In the genomic region with DNA sequence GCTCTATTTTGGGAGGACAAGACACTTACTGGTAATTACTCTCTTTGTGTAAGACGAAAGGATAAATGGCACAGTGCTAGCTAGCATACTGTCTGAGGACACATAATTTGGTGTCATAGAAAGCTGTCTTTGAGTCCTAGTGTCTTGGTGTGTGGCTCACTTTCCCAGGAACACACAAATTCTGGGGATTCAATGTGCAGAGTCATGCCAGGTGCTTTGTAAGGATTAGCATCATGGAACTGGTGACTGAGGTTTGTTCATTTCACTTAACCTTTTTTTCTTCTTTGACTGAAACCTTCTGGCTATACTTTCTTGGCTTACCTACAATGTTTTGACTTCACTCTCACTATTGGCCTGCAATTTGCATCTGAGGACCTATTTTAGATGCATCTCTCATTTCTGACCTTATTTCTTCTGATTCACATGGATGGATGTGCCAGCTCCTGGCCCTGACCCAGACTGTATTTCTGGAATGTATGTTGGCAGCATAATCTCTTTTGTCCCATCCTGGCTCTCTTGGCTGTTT, we compare ENCODE assay signal across 20 mouse cellular contexts.
A peak's percentile ranks its signal among the peaks of the same experiment; 100 is the strongest.
DNase-seq lines count a peak whose midpoint lies in the region; ATAC-seq and TF ChIP-seq lines count a peak whose summit lies in the region.
"Had no signal": no experiment of that assay in that cellular context is flagged by ENCODE, and none has a peak within 500 bp of the region (broad histone marks: within the 10 kb centered on the region; RNA-seq: fewer than 3 reads in every experiment).

No protein-coding gene starts in this region.

- no peaks in the 10 kb centered on the region for H3K9me3 ChIP-seq in hindbrain, postnatal 0 days (ENCODE audit: low read length)
- no peaks in the 10 kb centered on the region for H3K9me3 ChIP-seq in hindbrain, embryonic 14.5 days (ENCODE audit: control insufficient read depth, low read length)
- no peaks in the 10 kb centered on the region for H3K9me3 ChIP-seq in forebrain, embryonic 16.5 days (ENCODE audit: control insufficient read depth, low read length)
- H3K9me3 ChIP-seq: G1E; heart, embryonic 13.5 days; limb, embryonic 12.5 days had no signal

- no peak for ATAC-seq in hindbrain, postnatal 0 days
- ATAC-seq in hindbrain, embryonic 14.5 days (ENCODE audit: low FRiP score): no peak
- peak; percentile 91 for ATAC-seq in cerebellum, adult (ENCODE audit: insufficient number of reproducible peaks, low FRiP score, low TSS enrichment)
- peak; percentile 87 for ATAC-seq in forebrain, embryonic 16.5 days
- ATAC-seq: lung, postnatal 0 days had no signal

- no peaks in the 10 kb centered on the region for H3K27me3 ChIP-seq in hindbrain, postnatal 0 days (ENCODE audit: insufficient read depth, low read length)
- no peaks in the 10 kb centered on the region for H3K27me3 ChIP-seq in hindbrain, embryonic 14.5 days (ENCODE audit: control insufficient read depth, insufficient read depth, low read length)
- no peaks in the 10 kb centered on the region for H3K27me3 ChIP-seq in forebrain, embryonic 16.5 days (replicated peaks; ENCODE audit: control insufficient read depth, insufficient read depth, low read length)
- H3K27me3 ChIP-seq: heart, embryonic 13.5 days; limb, embryonic 12.5 days had no signal

- WGBS in hindbrain, postnatal 0 days: 33% methylated on average over 1 of the region's 1 CpGs
- WGBS in hindbrain, embryonic 14.5 days: 53% methylated on average over 1 of the region's 1 CpGs
- 9% methylated on average over 1 of the region's 1 CpGs for WGBS in forebrain, embryonic 16.5 days

- H3K4me2 ChIP-seq in hindbrain, postnatal 0 days (ENCODE audit: low read depth, low read length): no peak overlapping the region
- no peak overlapping the region for H3K4me2 ChIP-seq in hindbrain, embryonic 14.5 days (replicated peaks)
- no peak overlapping the region for H3K4me2 ChIP-seq in forebrain, embryonic 16.5 days (ENCODE audit: low read length)
- H3K4me2 ChIP-seq: heart, embryonic 13.5 days; limb, embryonic 12.5 days had no signal

- no peaks in the 10 kb centered on the region for H3K36me3 ChIP-seq in hindbrain, postnatal 0 days (ENCODE audit: insufficient read depth, low read length)
- H3K36me3 ChIP-seq in hindbrain, embryonic 14.5 days (replicated peaks; ENCODE audit: control insufficient read depth, insufficient read depth): no peaks in the 10 kb centered on the region
- no peaks in the 10 kb centered on the region for H3K36me3 ChIP-seq in forebrain, embryonic 16.5 days (ENCODE audit: control insufficient read depth, insufficient read depth)
- H3K36me3 ChIP-seq: G1E; heart, embryonic 13.5 days; limb, embryonic 12.5 days had no signal

- H3K4me1 ChIP-seq in hindbrain, postnatal 0 days (ENCODE audit: insufficient read depth, low read length): no peaks in the 10 kb centered on the region
- H3K4me1 ChIP-seq in hindbrain, embryonic 14.5 days (replicated peaks; ENCODE audit: control insufficient read depth, insufficient read depth, low read length): no peaks in the 10 kb centered on the region
- H3K4me1 ChIP-seq in forebrain, embryonic 16.5 days (replicated peaks; ENCODE audit: control insufficient read depth, insufficient read depth, low read length): 0 out of 2 replicates have a peak, but pooled peaks cover 2% of the 10 kb centered on the region
- H3K4me1 ChIP-seq: heart, embryonic 13.5 days; limb, embryonic 12.5 days had no signal

- TF ChIP-seq CTCF in hindbrain, postnatal 0 days (IDR thresholded peaks at IDR 0.05; ENCODE audit: low read depth): no peak

- DNase-seq in hindbrain, postnatal 0 days (ENCODE audit: low spot score): peak; percentile 40
- no peak for DNase-seq in hindbrain, embryonic 14.5 days (ENCODE audit: low spot score)
- DNase-seq in cerebellum, adult 8-10 months: peak; percentile 58
- DNase-seq in thymus, postnatal 4 days: no peak
- DNase-seq in urinary bladder, postnatal 14 days (ENCODE audit: low spot score): no peak
- DNase-seq: gastrocnemius, adult 2 months; heart, adult 11 months; heart, postnatal 36 days; kidney, adult 2 months; kidney, postnatal 14 days; midbrain, embryonic 14.5 days; retina, postnatal 1 day had no signal

- no peak overlapping the region for H3K4me3 ChIP-seq in hindbrain, postnatal 0 days (ENCODE audit: low read length)
- no peak overlapping the region for H3K4me3 ChIP-seq in hindbrain, embryonic 14.5 days (replicated peaks; ENCODE audit: low read length)
- H3K4me3 ChIP-seq in forebrain, embryonic 16.5 days (replicated peaks; ENCODE audit: low read length): no peak overlapping the region
- H3K4me3 ChIP-seq: gastrocnemius, adult 2 months; heart, embryonic 13.5 days; left cerebral cortex, adult 2 months; limb, embryonic 12.5 days had no signal

- no peak overlapping the region for H3K27ac ChIP-seq in hindbrain, postnatal 0 days
- H3K27ac ChIP-seq in hindbrain, embryonic 14.5 days: no peak overlapping the region
- no peak overlapping the region; the same call in 1 of the 2 replicates for H3K27ac ChIP-seq in forebrain, embryonic 16.5 days (ENCODE audit: low read length)
- H3K27ac ChIP-seq: gastrocnemius, adult 2 months; heart, embryonic 13.5 days; left cerebral cortex, adult 2 months; limb, embryonic 12.5 days; liver, embryonic 14.5 days had no signal

- no peak overlapping the region for H3K9ac ChIP-seq in hindbrain, postnatal 0 days (replicated peaks; ENCODE audit: low read length)
- H3K9ac ChIP-seq in hindbrain, embryonic 14.5 days: no peak overlapping the region
- H3K9ac ChIP-seq in forebrain, embryonic 16.5 days (replicated peaks; ENCODE audit: low read depth, low read length): no peak overlapping the region
- H3K9ac ChIP-seq: heart, embryonic 13.5 days; limb, embryonic 12.5 days; liver, embryonic 14.5 days had no signal

Comparison
In these comparisons a context has a peak if more than half of its experiments do, and no peak if none do; other contexts are left out.
1. DNase-seq: peak in hindbrain, postnatal 0 days (single experiment) and cerebellum, adult 8-10 months (single experiment); none in hindbrain, embryonic 14.5 days (single experiment), thymus, postnatal 4 days (single experiment) and urinary bladder, postnatal 14 days (single experiment).
2. ATAC-seq: peak in cerebellum, adult (single experiment) and forebrain, embryonic 16.5 days (single experiment); none in hindbrain, postnatal 0 days (single experiment) and hindbrain, embryonic 14.5 days (single experiment).